14 mouse cellular contexts compared by ENCODE assay signal in the genomic region with DNA sequence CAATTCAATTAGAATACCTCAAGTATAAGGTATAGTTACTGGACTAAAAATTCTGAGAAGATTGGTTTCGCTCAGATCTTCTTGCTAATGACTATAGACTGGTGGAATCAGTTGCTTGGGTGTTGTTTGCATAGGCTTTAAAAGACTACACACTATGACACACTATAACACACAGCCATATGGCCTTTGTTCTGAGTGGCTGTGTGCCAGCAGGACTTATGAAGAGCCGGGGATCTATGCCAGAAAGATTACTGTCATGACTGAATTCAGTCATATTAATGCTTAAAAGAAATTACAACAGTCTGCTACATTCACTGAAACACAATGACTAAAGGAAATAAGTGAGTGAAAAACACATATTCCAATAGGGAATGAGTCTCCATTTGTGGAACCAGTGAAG.
DNase-seq lines count a peak whose midpoint lies in the region; ATAC-seq and TF ChIP-seq lines count a peak whose summit lies in the region.
"Had no signal": no experiment of that assay in that cellular context is flagged by ENCODE, and none has a peak within 500 bp of the region (broad histone marks: within the 10 kb centered on the region; RNA-seq: fewer than 3 reads in every experiment).

No protein-coding gene starts in this region.

- no peaks in the 10 kb centered on the region for H3K27me3 ChIP-seq in forebrain, embryonic 15.5 days
- no peaks in the 10 kb centered on the region for H3K27me3 ChIP-seq in forebrain, embryonic 10.5 days (ENCODE audit: poor library complexity, severe bottlenecking)
- no peaks in the 10 kb centered on the region for H3K27me3 ChIP-seq in lung, embryonic 15.5 days
- H3K27me3 ChIP-seq in forebrain, postnatal 0 days (ENCODE audit: insufficient read depth, low read length) = no peaks in the 10 kb centered on the region
- H3K27me3 ChIP-seq: limb, embryonic 13.5 days; neural tube, embryonic 13.5 days had no signal

- H3K36me3 ChIP-seq in forebrain, embryonic 15.5 days = no peaks in the 10 kb centered on the region
- no peaks in the 10 kb centered on the region for H3K36me3 ChIP-seq in forebrain, embryonic 10.5 days (replicated peaks)
- no peaks in the 10 kb centered on the region for H3K36me3 ChIP-seq in lung, embryonic 15.5 days
- no peaks in the 10 kb centered on the region for H3K36me3 ChIP-seq in forebrain, postnatal 0 days (ENCODE audit: insufficient read depth)
- H3K36me3 ChIP-seq: limb, embryonic 13.5 days; neural tube, embryonic 13.5 days had no signal

- WGBS in forebrain, embryonic 15.5 days = 57% methylated on average over 2 of the region's 2 CpGs
- WGBS in forebrain, embryonic 10.5 days = 95% methylated on average over 2 of the region's 2 CpGs
- WGBS in lung, embryonic 15.5 days = 53% methylated on average over 2 of the region's 2 CpGs
- WGBS in forebrain, postnatal 0 days = 56% methylated on average over 2 of the region's 2 CpGs

- H3K4me2 ChIP-seq in forebrain, embryonic 15.5 days (replicated peaks) = no peak overlapping the region
- no peak overlapping the region for H3K4me2 ChIP-seq in lung, embryonic 15.5 days
- H3K4me2 ChIP-seq in forebrain, postnatal 0 days (ENCODE audit: low read depth) = no peak overlapping the region
- H3K4me2 ChIP-seq: limb, embryonic 13.5 days; neural tube, embryonic 13.5 days had no signal

- no peaks in the 10 kb centered on the region for H3K4me1 ChIP-seq in forebrain, embryonic 15.5 days
- no peaks in the 10 kb centered on the region for H3K4me1 ChIP-seq in forebrain, embryonic 10.5 days
- H3K4me1 ChIP-seq in lung, embryonic 15.5 days = no peaks in the 10 kb centered on the region
- H3K4me1 ChIP-seq in forebrain, postnatal 0 days (ENCODE audit: insufficient read depth) = no peaks in the 10 kb centered on the region
- H3K4me1 ChIP-seq: limb, embryonic 13.5 days; neural tube, embryonic 13.5 days had no signal

- peak; percentile 79 for ATAC-seq in forebrain, embryonic 15.5 days (replicated peaks)
- 0 out of 2 replicates have a peak, but pooled peaks have one; percentile 62 for ATAC-seq in lung, embryonic 15.5 days (ENCODE audit: borderline replicate concordance, extremely low read depth, low FRiP score, low TSS enrichment)
- ATAC-seq in forebrain, postnatal 0 days = peak; percentile 66
- ATAC-seq: inflammation-experienced regulatory T-cells, adult 6 months; liver, postnatal 0 days had no signal

- DNase-seq in forebrain, embryonic 10.5 days (ENCODE audit: extremely low spot score, low spot score) = no peak
- DNase-seq in lung, postnatal 36 days = no peak
- peak; percentile 57 for DNase-seq in brain, adult 2 months (ENCODE audit: low read depth, low spot score)
- peak; percentile 41 for DNase-seq in forebrain, postnatal 0 days
- DNase-seq in heart, adult 18-20 months = no peak
- DNase-seq: adrenal gland, postnatal 36 days; heart, adult 11 months; kidney, adult 9 months; liver, postnatal 0 days had no signal

- H3K9ac ChIP-seq in forebrain, embryonic 15.5 days (replicated peaks) = no peak overlapping the region
- H3K9ac ChIP-seq in lung, embryonic 15.5 days = no peak overlapping the region
- H3K9ac ChIP-seq in forebrain, postnatal 0 days = no peak overlapping the region
- H3K9ac ChIP-seq: limb, embryonic 13.5 days; liver, postnatal 0 days; neural tube, embryonic 13.5 days had no signal

- TF ChIP-seq CTCF in forebrain, postnatal 0 days (IDR thresholded peaks at IDR 0.05; ENCODE audit: low read depth) = no peak

- H3K27ac ChIP-seq in forebrain, embryonic 15.5 days (replicated peaks) = no peak overlapping the region
- H3K27ac ChIP-seq in forebrain, embryonic 10.5 days = no peak overlapping the region
- H3K27ac ChIP-seq in lung, embryonic 15.5 days = no peak overlapping the region
- H3K27ac ChIP-seq in forebrain, postnatal 0 days (ENCODE audit: low read depth, low read length) = no peak overlapping the region
- H3K27ac ChIP-seq: limb, embryonic 13.5 days; neural tube, embryonic 13.5 days had no signal

- no peak overlapping the region for H3K4me3 ChIP-seq in forebrain, embryonic 15.5 days
- no peak overlapping the region for H3K4me3 ChIP-seq in forebrain, embryonic 10.5 days
- no peak overlapping the region for H3K4me3 ChIP-seq in lung, embryonic 15.5 days
- no peak overlapping the region for H3K4me3 ChIP-seq in forebrain, postnatal 0 days (ENCODE audit: low read depth, low read length)
- H3K4me3 ChIP-seq: limb, embryonic 13.5 days; neural tube, embryonic 13.5 days had no signal

- no peaks in the 10 kb centered on the region for H3K9me3 ChIP-seq in forebrain, embryonic 15.5 days
- H3K9me3 ChIP-seq in forebrain, embryonic 10.5 days = no peaks in the 10 kb centered on the region
- H3K9me3 ChIP-seq in lung, embryonic 15.5 days = no peaks in the 10 kb centered on the region
- H3K9me3 ChIP-seq in forebrain, postnatal 0 days (ENCODE audit: low read length) = no peaks in the 10 kb centered on the region
- H3K9me3 ChIP-seq: limb, embryonic 13.5 days; neural tube, embryonic 13.5 days had no signal

Comparison
In these comparisons a context has a peak if more than half of its experiments do, and no peak if none do; other contexts are left out.
1. DNase-seq: peak in brain, adult 2 months (single experiment) and forebrain, postnatal 0 days (single experiment); none in forebrain, embryonic 10.5 days (single experiment), lung, postnatal 36 days (single experiment) and heart, adult 18-20 months (0 of 2).
2. Peak in every context shown above with its lines, with median percentiles within 50 percentile points of each other: ATAC-seq.